Mouse (Mus musculus): ENCODE data around the gene C1qtnf6. TPM values are rescaled to one million over a fixed set of nuclear protein-coding genes. Genes with fewer than 3 reads are reported as not detected.
A peak's percentile ranks its signal among the peaks of the same experiment; 100 is the strongest.

C1qtnf6 gene
- polyA plus RNA-seq, 1 experiment from 2014 or later = 30.4 TPM

DNA sequence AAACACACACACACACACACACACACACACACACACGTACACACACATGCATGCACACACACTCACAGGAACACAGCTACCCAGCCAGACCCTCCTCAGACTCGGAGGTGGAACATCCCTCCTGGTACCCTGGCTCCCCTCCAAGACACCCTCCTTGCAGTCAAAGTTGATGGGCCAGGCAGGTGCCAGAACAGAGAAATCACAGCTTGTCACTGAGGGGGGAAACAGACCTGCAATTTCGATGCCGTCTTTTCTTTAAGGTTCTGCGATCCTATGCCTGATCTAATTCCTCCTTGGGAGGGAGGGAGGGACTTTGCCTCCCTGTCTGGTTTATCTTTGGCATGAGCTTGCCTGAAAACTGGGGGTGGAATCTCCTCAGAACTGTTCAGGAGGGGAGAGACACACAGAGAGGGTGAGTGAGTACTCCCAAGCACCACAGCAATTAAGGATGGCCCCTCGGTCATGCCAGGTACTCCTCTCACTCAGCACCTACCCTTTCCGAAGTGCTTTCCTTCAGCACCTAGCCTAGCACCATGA lies 11.6 kb upstream of the C1qtnf6 start:
- no peak for ATAC-seq (replicated peaks; ENCODE audit: low FRiP score)
- H3K4me1 ChIP-seq = peaks cover 27% of the 10 kb centered on the region

DNA sequence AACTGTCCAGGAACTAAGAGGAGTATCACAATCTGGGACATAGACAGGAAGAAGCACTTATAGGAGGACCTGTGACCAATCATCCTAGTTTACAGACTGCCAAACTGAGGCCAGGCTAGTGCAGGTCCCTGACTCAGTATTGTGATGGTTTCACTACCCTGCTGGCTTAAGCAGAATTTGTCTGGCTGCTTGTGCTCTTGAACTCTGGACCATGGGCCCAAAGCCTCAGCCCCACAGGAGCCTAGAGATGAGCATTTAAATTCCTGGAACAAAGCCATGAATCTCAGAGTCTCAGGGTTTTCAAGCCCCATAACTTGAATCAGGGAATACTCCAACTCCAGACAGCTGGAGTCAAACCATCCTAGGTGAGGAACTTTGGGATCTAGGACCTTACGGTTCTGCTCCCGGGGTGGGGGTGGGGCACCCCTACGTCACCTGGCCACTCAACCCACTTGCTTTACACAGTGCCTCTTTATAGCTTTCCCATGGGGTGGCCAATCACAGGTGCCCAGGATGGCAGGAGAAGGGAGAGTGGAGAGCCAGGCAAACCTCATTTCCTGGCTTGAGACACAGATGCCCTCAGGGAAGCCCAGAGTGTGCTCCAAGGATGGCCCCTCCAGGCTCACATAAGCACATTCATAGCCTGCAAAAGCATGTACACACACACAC lies 11.0 kb upstream of the C1qtnf6 start:
- WGBS = 76% methylated on average over 3 of the region's 3 CpGs
- no peak overlapping the region for H3K4me3 ChIP-seq (replicated peaks)
- H3K4me2 ChIP-seq = no peak overlapping the region
- no peak for ATAC-seq (replicated peaks; ENCODE audit: low FRiP score)
- no peaks in the 10 kb centered on the region for H3K9me3 ChIP-seq (replicated peaks)
- H3K9ac ChIP-seq = no peak overlapping the region
- H3K27ac ChIP-seq = no peak overlapping the region
- H3K27me3 ChIP-seq = peaks cover 6% of the 10 kb centered on the region; the same call in 1 of the 2 replicates
- no peaks in the 10 kb centered on the region for H3K36me3 ChIP-seq
- peaks cover 24% of the 10 kb centered on the region for H3K4me1 ChIP-seq

More for the DNA sequence above, 11.6 kb upstream of the C1qtnf6 start:
- H3K4me2 ChIP-seq = no peak overlapping the region
- no peak overlapping the region for H3K9ac ChIP-seq
- no peak overlapping the region for H3K27ac ChIP-seq
- H3K4me3 ChIP-seq (replicated peaks) = no peak overlapping the region
- no peaks in the 10 kb centered on the region for H3K36me3 ChIP-seq
- WGBS = 55% methylated on average over 7 of the region's 7 CpGs
- H3K27me3 ChIP-seq = peaks cover 6% of the 10 kb centered on the region; the same call in 1 of the 2 replicates
- no peaks in the 10 kb centered on the region for H3K9me3 ChIP-seq (replicated peaks)

DNA sequence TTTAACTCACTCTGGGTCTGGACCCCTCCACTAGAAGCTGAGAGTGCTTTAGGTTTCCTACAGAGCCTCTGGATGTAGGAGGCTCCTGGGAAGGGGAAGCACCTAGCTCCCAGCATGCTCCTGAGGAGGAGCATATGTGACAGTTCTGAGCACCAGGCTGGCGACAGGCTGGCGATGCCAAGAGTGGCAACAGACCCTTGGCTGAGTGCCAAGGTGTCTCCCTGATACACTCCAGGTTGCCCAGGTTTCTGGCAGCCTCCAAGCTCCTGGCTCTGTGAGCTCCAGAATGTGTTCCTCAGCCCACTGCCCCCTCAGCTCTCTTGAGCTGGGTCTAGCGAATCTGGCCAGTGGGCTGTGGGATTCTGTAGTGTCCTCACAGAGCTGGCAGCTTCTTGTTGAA lies 10.4 kb upstream of the C1qtnf6 start:
- H3K4me3 ChIP-seq (replicated peaks) = no peak overlapping the region
- H3K4me2 ChIP-seq = no peak overlapping the region
- H3K4me1 ChIP-seq = peaks cover 24% of the 10 kb centered on the region
- no peaks in the 10 kb centered on the region for H3K36me3 ChIP-seq
- no peaks in the 10 kb centered on the region for H3K9me3 ChIP-seq (replicated peaks)
- no peak overlapping the region for H3K27ac ChIP-seq
- H3K27me3 ChIP-seq = peaks cover 6% of the 10 kb centered on the region; the same call in 1 of the 2 replicates
- WGBS = 59% methylated on average over 3 of the region's 3 CpGs
- H3K9ac ChIP-seq = no peak overlapping the region
- no peak for ATAC-seq (replicated peaks; ENCODE audit: low FRiP score)

DNA sequence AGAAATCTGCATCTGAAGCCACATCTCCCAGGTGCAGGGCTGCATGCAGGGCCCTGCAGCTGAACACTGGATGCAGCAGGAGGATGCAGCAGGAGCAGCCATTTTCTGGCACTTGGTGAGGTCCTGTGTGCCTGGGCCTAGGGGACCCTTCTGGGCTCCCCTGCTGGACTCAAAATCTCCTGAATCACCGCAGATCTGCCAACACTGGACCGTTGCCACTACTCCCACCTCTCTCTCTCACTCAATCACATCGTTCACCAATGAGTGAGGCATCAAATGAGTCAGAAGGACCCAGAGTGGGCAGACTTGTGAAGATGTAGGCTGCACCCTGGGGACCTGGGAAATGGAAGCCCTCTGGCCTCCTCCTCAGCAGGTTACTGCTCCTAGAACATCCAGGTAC lies 9.8 kb upstream of the C1qtnf6 start:
- Histone ChIP-seq H3K4me3 (replicated peaks) (no peak overlapping the region), H3K4me1 (peaks cover 24% of the 10 kb centered on the region), H3K4me2 (no peak overlapping the region), H3K9ac (no peak overlapping the region), H3K9me3 (replicated peaks) (no peaks in the 10 kb centered on the region), H3K27ac (no peak overlapping the region), H3K36me3 (no peaks in the 10 kb centered on the region), H3K27me3 (peaks cover 6% of the 10 kb centered on the region; the same call in 1 of the 2 replicates)
- WGBS = 80% methylated on average over 3 of the region's 3 CpGs
- ATAC-seq (replicated peaks; ENCODE audit: low FRiP score) = no peak

DNA sequence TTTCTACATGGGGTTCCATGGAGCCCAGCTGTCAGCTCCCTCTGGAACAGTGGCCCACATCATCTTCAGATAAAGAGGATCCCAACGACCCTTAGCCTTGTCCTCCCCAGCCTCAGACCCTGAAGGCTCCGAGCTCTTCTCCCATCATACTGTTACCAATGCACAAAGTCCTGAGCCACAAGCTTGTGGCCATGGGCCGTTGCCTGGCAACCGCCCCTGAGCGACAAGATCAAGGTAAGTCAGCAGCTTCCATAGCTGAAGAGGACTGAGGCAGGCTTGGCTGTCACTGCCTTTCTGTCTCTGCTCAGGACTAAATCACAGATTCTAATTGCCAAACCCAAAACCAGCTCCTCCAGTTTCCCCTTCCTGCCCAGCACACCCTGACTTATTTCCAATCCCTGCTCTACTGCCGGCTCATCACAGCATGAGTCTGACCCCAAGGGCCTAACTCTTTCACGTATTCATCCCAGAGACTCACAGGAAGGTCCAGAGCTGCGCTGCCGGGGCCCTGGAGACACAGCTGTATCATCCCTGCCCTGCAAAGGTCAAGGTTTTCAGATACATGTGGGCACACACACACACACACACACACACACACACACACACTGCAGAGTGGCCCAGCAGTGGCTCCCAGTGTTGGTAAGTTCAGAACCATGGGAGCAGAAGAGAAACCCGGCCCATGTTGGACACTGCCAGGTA lies 4.7 kb upstream of the C1qtnf6 start:
- Histone ChIP-seq H3K9me3 (replicated peaks) (no peaks in the 10 kb centered on the region), H3K4me3 (replicated peaks) (no peak overlapping the region), H3K4me2 (no peak overlapping the region), H3K27ac (no peak overlapping the region), H3K36me3 (no peaks in the 10 kb centered on the region), H3K4me1 (peaks cover 9% of the 10 kb centered on the region), H3K27me3 (no peaks in the 10 kb centered on the region), H3K9ac (no peak overlapping the region; the same call in 1 of the 2 replicates)
- ATAC-seq (replicated peaks; ENCODE audit: low FRiP score) = no peak
- 65% methylated on average over 10 of the region's 10 CpGs for WGBS

DNA sequence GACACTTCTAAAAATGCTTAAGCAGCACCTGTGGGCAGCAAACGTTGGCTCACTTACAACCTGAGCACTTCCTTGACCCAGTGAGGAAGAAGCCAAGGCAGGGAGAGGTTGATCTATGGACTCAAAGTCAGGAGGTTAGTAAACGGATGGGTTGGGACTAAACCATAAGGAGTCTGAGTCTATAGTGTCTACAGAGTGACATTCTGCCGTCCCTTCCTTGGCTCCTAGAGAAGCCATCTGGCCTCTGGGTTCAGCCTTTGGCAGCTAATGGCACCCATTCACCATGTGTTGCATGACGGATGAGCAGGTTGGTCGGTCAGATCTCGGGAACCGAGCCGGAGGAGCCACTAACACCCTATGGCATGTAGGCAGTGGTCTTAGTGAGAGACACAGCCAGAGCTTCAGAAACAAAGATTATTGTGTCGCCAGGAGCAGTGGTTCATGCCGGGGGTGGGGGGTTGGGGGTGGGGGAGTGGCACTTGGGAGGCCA lies 2.2 kb upstream of the C1qtnf6 start:
- no peaks in the 10 kb centered on the region for H3K27me3 ChIP-seq
- 59% methylated on average over 10 of the region's 10 CpGs for WGBS
- no peak overlapping the region for H3K9ac ChIP-seq
- H3K9me3 ChIP-seq (replicated peaks) = no peaks in the 10 kb centered on the region
- no peak for ATAC-seq (replicated peaks; ENCODE audit: low FRiP score)
- no peak overlapping the region for H3K27ac ChIP-seq
- peaks cover 34% of the 10 kb centered on the region for H3K4me1 ChIP-seq
- no peak overlapping the region for H3K4me2 ChIP-seq
- H3K4me3 ChIP-seq (replicated peaks) = no peak overlapping the region
- H3K36me3 ChIP-seq = no peaks in the 10 kb centered on the region

DNA sequence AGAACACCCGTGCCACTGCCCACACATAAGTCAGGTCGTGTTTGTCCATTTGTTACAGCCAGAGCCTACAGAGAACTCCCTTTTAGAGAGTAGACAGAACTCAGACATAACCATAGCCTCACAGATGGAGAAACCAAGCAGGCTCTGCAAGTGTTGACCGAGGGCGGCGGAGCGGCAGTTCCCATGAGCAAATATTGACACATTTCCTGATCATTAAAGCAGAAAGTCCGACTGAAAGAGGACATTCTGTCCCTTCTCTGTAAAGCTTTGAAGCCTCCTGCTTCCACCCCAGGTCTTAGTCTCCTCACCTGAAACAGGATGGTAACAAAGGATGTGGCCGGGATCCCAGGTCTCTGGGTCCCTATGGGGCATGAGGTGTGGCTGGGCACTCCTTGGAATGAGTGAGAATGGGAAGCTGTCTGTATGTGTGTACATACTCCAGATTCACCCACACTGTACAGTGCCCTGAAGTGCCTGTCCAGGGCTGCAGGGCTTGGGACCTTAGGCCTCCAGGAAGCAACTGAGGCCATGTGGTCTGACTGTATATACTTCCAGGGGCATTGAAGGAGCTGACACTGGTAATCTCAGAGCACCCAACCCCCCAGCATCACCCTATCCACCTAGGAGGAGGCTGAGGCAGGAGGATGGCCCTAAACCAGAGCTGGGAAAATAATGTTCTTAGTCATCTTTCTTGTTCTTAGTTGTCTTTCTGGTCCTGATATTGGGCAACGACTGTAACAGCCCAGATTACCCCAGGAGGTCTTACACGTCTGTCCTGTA lies 1.5 kb upstream of the C1qtnf6 start:
- Histone ChIP-seq H3K4me2 (no peak overlapping the region), H3K9ac (peak overlapping the region; percentile 15; the same call in 1 of the 2 replicates), H3K4me1 (peaks cover 35% of the 10 kb centered on the region), H3K9me3 (replicated peaks) (no peaks in the 10 kb centered on the region), H3K4me3 (replicated peaks) (no peak overlapping the region), H3K27ac (no peak overlapping the region), H3K36me3 (no peaks in the 10 kb centered on the region), H3K27me3 (no peaks in the 10 kb centered on the region)
- WGBS = 74% methylated on average over 10 of the region's 10 CpGs
- ATAC-seq (replicated peaks; ENCODE audit: low FRiP score) = no peak; the same call in 1 of the 2 replicates

DNA sequence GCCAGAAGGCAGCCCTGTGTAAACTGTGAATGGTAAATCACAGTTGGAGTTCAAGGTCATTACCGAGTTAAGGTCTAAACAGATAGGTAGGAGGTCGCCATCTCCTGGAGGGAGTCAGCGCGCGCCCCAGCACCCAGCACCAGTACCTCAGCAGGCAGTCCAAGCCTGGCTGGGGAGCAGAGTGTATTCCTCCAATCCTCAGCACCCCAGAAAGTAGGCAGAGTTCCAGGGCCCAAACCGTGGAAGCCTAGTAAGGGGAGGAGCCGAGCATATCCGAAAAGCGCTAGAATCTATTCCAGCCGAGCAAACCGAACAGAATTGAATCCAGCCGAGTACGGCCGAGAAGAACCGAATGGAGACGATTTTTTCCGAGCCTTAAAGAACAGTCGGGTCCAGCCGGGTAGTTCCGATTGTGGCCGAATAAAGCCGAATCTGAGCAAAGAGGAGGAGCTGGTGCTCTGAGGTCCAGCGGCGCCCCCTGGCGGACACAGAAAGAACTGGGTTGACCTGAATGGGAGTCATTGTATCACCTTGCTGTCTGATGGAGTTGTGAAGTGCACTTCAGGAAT lies 769 bp upstream of the C1qtnf6 start:
- Histone ChIP-seq H3K4me2 (peak overlapping the region; percentile 59), H3K4me3 (replicated peaks) (peak overlapping the region; percentile 37), H3K9me3 (replicated peaks) (no peaks in the 10 kb centered on the region), H3K4me1 (peaks cover 43% of the 10 kb centered on the region), H3K9ac (peak overlapping the region; percentile 47), H3K27me3 (no peaks in the 10 kb centered on the region), H3K27ac (peak overlapping the region; percentile 91), H3K36me3 (no peaks in the 10 kb centered on the region)
- ATAC-seq (replicated peaks; ENCODE audit: low FRiP score) = peak; percentile 81
- under 1% methylated on average over 25 of the region's 25 CpGs for WGBS

DNA sequence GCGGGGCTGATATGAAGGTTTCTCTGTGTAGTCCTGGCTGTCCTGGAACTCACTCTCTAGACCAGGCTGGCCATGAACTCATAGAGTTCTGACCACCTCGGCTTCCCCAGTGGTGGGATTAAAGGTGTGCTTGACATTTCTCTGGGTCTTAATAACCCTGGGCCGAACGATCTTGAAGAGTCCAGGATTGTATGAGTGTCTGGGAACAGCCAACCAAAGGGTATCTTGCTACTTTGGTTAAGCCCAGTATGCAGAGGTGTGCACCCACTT lies 170 bp upstream of the C1qtnf6 start:
- 66% methylated on average over 4 of the region's 4 CpGs for WGBS

DNA sequence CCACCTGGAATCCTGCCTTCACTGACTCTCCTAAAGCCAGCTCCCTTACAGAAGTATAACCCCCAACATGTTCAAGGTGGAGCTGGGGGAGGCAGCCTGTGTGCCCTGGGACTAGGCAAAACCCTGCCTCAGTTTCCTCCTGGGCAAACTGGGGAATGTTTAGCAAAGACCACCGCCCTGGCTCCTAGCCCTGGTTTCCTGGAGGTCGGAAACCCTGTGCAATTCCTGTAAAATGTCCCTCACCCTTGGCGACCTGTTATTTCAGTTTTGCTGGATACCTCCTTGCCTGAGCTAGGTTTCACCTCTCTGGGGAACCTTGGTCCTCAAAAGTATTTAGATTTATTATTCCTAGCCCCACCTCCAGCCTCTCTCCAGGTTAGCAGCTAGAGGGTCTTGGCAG lies 1.1 kb downstream of the C1qtnf6 start:
- Histone ChIP-seq H3K9ac (peak overlapping the region; percentile 59), H3K36me3 (0 out of 2 replicates have a peak, but pooled peaks cover 4% of the 10 kb centered on the region), H3K27ac (peak overlapping the region; percentile 91), H3K4me2 (peak overlapping the region; percentile 73), H3K4me3 (replicated peaks) (peak overlapping the region; percentile 46; the same call in 1 of the 2 replicates), H3K9me3 (replicated peaks) (no peaks in the 10 kb centered on the region), H3K27me3 (no peaks in the 10 kb centered on the region), H3K4me1 (peaks cover 46% of the 10 kb centered on the region)
- ATAC-seq (replicated peaks; ENCODE audit: low FRiP score) = no peak
- whole genome bisulfite sequencing = 70% methylated on average over 3 of the region's 3 CpGs

More for the DNA sequence above, 170 bp upstream of the C1qtnf6 start:
- peak overlapping the region; percentile 37; the same call in 1 of the 2 replicates for H3K4me3 ChIP-seq (replicated peaks)
- H3K36me3 ChIP-seq = no peaks in the 10 kb centered on the region
- H3K27me3 ChIP-seq = no peaks in the 10 kb centered on the region
- no peak for ATAC-seq (replicated peaks; ENCODE audit: low FRiP score)
- peaks cover 46% of the 10 kb centered on the region for H3K4me1 ChIP-seq
- H3K27ac ChIP-seq = peak overlapping the region; percentile 91
- H3K4me2 ChIP-seq = peak overlapping the region; percentile 59
- H3K9me3 ChIP-seq (replicated peaks) = no peaks in the 10 kb centered on the region
- H3K9ac ChIP-seq = peak overlapping the region; percentile 47

DNA sequence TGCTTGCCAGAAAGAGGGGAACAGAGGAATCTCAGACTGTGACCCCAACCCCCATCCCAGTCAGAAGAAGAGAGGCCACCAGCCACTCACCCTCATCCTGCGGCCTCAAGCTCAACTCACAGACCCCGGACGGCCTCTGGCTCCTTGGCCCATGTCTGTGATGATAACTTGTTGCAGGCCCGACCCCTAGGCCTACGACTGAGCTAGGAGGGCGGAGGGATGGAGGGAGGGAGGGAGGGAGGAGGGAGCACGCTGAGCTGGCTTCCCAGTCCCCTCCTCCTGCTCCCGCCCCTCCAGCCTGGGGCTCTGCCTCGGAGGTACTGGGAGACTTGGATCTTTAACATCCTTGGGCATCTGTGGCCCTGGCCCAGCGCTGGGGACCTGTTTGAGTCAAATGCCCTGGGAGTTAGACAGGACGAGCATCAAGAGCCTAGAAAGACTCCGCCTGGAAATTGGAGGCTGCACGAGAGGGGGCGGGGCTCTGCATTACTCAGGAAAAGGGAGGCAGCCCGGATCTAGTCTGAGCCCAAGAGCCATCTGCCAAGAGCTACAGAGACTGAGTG lies 1.7 kb downstream of the C1qtnf6 start:
- Histone ChIP-seq H3K27me3 (no peaks in the 10 kb centered on the region), H3K4me1 (peaks cover 49% of the 10 kb centered on the region), H3K4me2 (peak overlapping the region; percentile 73), H3K9ac (peak overlapping the region; percentile 59), H3K9me3 (replicated peaks) (no peaks in the 10 kb centered on the region), H3K27ac (peak overlapping the region; percentile 91), H3K36me3 (0 out of 2 replicates have a peak, but pooled peaks cover 9% of the 10 kb centered on the region), H3K4me3 (replicated peaks) (peak overlapping the region; percentile 46)
- peak; percentile 57 for ATAC-seq (replicated peaks; ENCODE audit: low FRiP score)
- WGBS = 1% methylated on average over 15 of the region's 15 CpGs

Data from kidney, embryonic 15.5 days (tissue).